Mouse (Mus musculus): ENCODE measurements around the gene Taldo1.

- TF ChIP-seq CTCF (IDR thresholded peaks at IDR 0.05; ENCODE audit: insufficient read depth, low read length) (no peak), POLR2A (IDR thresholded peaks at IDR 0.05; ENCODE audit: borderline replicate concordance, extremely low read depth, low read depth, low read length) (no peak)
These were observed 18.6 kb downstream of the Taldo1 start for GRCm38 (mm10) chr7:141410631-141411030.

Measured in lung, adult 2 months (tissue).